Mouse (Mus musculus): ENCODE results near the gene Oat. TPM values are rescaled to one million over a fixed set of nuclear protein-coding genes. Genes with fewer than 3 reads are reported as not detected.

Gene Oat
- polyA plus RNA-seq, 1 experiment = 29.7 TPM

GRCm38 (mm10) chr7:132581441-132581840, 5.2 kb upstream of the Oat start:
- no peak overlapping the region for H3K27ac ChIP-seq (ENCODE audit: control insufficient read depth, insufficient read depth, low read depth, low read length, poor library complexity)
- no peaks in the 10 kb centered on the region; the same call in 1 of the 2 replicates for H3K4me1 ChIP-seq (ENCODE audit: control insufficient read depth, insufficient read depth, low read length)
- 89% methylated on average over 2 of the region's 2 CpGs for WGBS
- TF ChIP-seq POLR2A (IDR thresholded peaks at IDR 0.05; ENCODE audit: borderline replicate concordance, control insufficient read depth, low read depth, low read length) (no peak), CTCF (IDR thresholded peaks at IDR 0.05; ENCODE audit: control insufficient read depth, insufficient read depth, low read length) (no peak)
- H3K4me3 ChIP-seq (replicated peaks; ENCODE audit: control insufficient read depth, low read depth, low read length) = no peak overlapping the region

GRCm38 (mm10) chr7:132580511-132580910, 4.3 kb upstream of the Oat start:
- no peak overlapping the region for H3K4me3 ChIP-seq (replicated peaks; ENCODE audit: control insufficient read depth, low read depth, low read length)
- no peak for TF ChIP-seq POLR2A (IDR thresholded peaks at IDR 0.05; ENCODE audit: borderline replicate concordance, control insufficient read depth, low read depth, low read length)
- no peak for TF ChIP-seq CTCF (IDR thresholded peaks at IDR 0.05; ENCODE audit: control insufficient read depth, insufficient read depth, low read length)
- no peaks in the 10 kb centered on the region; the same call in 1 of the 2 replicates for H3K4me1 ChIP-seq (ENCODE audit: control insufficient read depth, insufficient read depth, low read length)
- WGBS = 82% methylated on average over 6 of the region's 6 CpGs
- H3K27ac ChIP-seq (ENCODE audit: control insufficient read depth, insufficient read depth, low read depth, low read length, poor library complexity) = no peak overlapping the region

- no peak overlapping the region for H3K4me3 ChIP-seq (replicated peaks; ENCODE audit: control insufficient read depth, low read depth, low read length)
- H3K27ac ChIP-seq (ENCODE audit: control insufficient read depth, insufficient read depth, low read depth, low read length, poor library complexity) = no peak overlapping the region
- no peaks in the 10 kb centered on the region; the same call in 1 of the 2 replicates for H3K4me1 ChIP-seq (ENCODE audit: control insufficient read depth, insufficient read depth, low read length)
- TF ChIP-seq POLR2A (IDR thresholded peaks at IDR 0.05; ENCODE audit: borderline replicate concordance, control insufficient read depth, low read depth, low read length) = no peak
- TF ChIP-seq CTCF (IDR thresholded peaks at IDR 0.05; ENCODE audit: control insufficient read depth, insufficient read depth, low read length) = no peak
- WGBS = 57% methylated on average over 4 of the region's 4 CpGs
Observed at GRCm38 (mm10) chr7:132576891-132577290, 693 bp upstream of the Oat start.

GRCm38 (mm10) chr7:132575623-132576022, 575 bp downstream of the Oat start:
- peak overlapping the region; percentile 97 for H3K4me3 ChIP-seq (replicated peaks; ENCODE audit: control insufficient read depth, low read depth, low read length)
- no peak for TF ChIP-seq POLR2A (IDR thresholded peaks at IDR 0.05; ENCODE audit: borderline replicate concordance, control insufficient read depth, low read depth, low read length)
- TF ChIP-seq CTCF (IDR thresholded peaks at IDR 0.05; ENCODE audit: control insufficient read depth, insufficient read depth, low read length) = peak; percentile 85
- 1% methylated on average over 13 of the region's 13 CpGs for WGBS
- H3K4me1 ChIP-seq (ENCODE audit: control insufficient read depth, insufficient read depth, low read length) = no peaks in the 10 kb centered on the region; the same call in 1 of the 2 replicates
- H3K27ac ChIP-seq (ENCODE audit: control insufficient read depth, insufficient read depth, low read depth, low read length, poor library complexity) = no peak overlapping the region; the same call in 1 of the 2 replicates

DNA sequence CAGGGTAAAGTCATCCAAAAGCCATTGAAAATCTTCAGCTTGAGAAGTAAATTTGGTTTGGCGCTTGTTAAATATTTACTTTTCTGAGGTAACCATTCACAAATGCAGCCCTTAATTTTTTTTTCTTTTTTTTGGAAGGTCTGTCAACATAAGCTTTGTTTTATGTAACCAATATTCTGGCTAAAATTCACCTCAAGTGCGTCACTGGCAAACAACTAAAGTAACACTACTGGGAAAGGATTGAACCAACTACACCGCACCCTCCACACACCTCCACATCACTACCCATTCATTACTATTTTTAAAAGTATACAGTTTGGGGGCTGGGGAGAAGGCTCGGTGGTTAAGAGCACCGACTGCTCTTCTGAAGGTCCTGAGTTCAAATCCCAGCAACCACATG, 1.6 kb downstream of the Oat start:
- 89% methylated on average over 5 of the region's 5 CpGs for WGBS
- no peak overlapping the region for H3K4me3 ChIP-seq (replicated peaks; ENCODE audit: control insufficient read depth, low read depth, low read length)
- no peaks in the 10 kb centered on the region; the same call in 1 of the 2 replicates for H3K4me1 ChIP-seq (ENCODE audit: control insufficient read depth, insufficient read depth, low read length)
- H3K27ac ChIP-seq (ENCODE audit: control insufficient read depth, insufficient read depth, low read depth, low read length, poor library complexity) = no peak overlapping the region
- no peak for TF ChIP-seq POLR2A (IDR thresholded peaks at IDR 0.05; ENCODE audit: borderline replicate concordance, control insufficient read depth, low read depth, low read length)
- no peak for TF ChIP-seq CTCF (IDR thresholded peaks at IDR 0.05; ENCODE audit: control insufficient read depth, insufficient read depth, low read length)

GRCm38 (mm10) chr7:132573205-132573604, 3.0 kb downstream of the Oat start:
- Histone ChIP-seq H3K4me1 (ENCODE audit: control insufficient read depth, insufficient read depth, low read length) (no peaks in the 10 kb centered on the region; the same call in 1 of the 2 replicates), H3K27ac (ENCODE audit: control insufficient read depth, insufficient read depth, low read depth, low read length, poor library complexity) (no peak overlapping the region), H3K4me3 (replicated peaks; ENCODE audit: control insufficient read depth, low read depth, low read length) (no peak overlapping the region)
- TF ChIP-seq CTCF (IDR thresholded peaks at IDR 0.05; ENCODE audit: control insufficient read depth, insufficient read depth, low read length) (no peak), POLR2A (IDR thresholded peaks at IDR 0.05; ENCODE audit: borderline replicate concordance, control insufficient read depth, low read depth, low read length) (no peak)
- WGBS = 76% methylated on average over 6 of the region's 6 CpGs

GRCm38 (mm10) chr7:132572738-132573137, 3.5 kb downstream of the Oat start:
- WGBS = 60% methylated on average over 3 of the region's 3 CpGs
- Histone ChIP-seq H3K27ac (ENCODE audit: control insufficient read depth, insufficient read depth, low read depth, low read length, poor library complexity) (no peak overlapping the region), H3K4me1 (ENCODE audit: control insufficient read depth, insufficient read depth, low read length) (no peaks in the 10 kb centered on the region; the same call in 1 of the 2 replicates), H3K4me3 (replicated peaks; ENCODE audit: control insufficient read depth, low read depth, low read length) (no peak overlapping the region)
- no peak for TF ChIP-seq CTCF (IDR thresholded peaks at IDR 0.05; ENCODE audit: control insufficient read depth, insufficient read depth, low read length)
- TF ChIP-seq POLR2A (IDR thresholded peaks at IDR 0.05; ENCODE audit: borderline replicate concordance, control insufficient read depth, low read depth, low read length) = no peak

- no peak for TF ChIP-seq POLR2A (IDR thresholded peaks at IDR 0.05; ENCODE audit: borderline replicate concordance, control insufficient read depth, low read depth, low read length)
- no peak for TF ChIP-seq CTCF (IDR thresholded peaks at IDR 0.05; ENCODE audit: control insufficient read depth, insufficient read depth, low read length)
- H3K4me3 ChIP-seq (replicated peaks; ENCODE audit: control insufficient read depth, low read depth, low read length) = no peak overlapping the region
- no peak overlapping the region for H3K27ac ChIP-seq (ENCODE audit: control insufficient read depth, insufficient read depth, low read depth, low read length, poor library complexity)
- 87% methylated on average over 8 of the region's 8 CpGs for WGBS
- no peaks in the 10 kb centered on the region for H3K4me1 ChIP-seq (ENCODE audit: control insufficient read depth, insufficient read depth, low read length)
Observed at GRCm38 (mm10) chr7:132571481-132571880, 4.7 kb downstream of the Oat start.

- H3K4me1 ChIP-seq (ENCODE audit: control insufficient read depth, insufficient read depth, low read length) = no peaks in the 10 kb centered on the region
- WGBS = 69% methylated on average over 5 of the region's 5 CpGs
- TF ChIP-seq POLR2A (IDR thresholded peaks at IDR 0.05; ENCODE audit: borderline replicate concordance, control insufficient read depth, low read depth, low read length) (no peak), CTCF (IDR thresholded peaks at IDR 0.05; ENCODE audit: control insufficient read depth, insufficient read depth, low read length) (no peak)
- no peak overlapping the region for H3K27ac ChIP-seq (ENCODE audit: control insufficient read depth, insufficient read depth, low read depth, low read length, poor library complexity)
- H3K4me3 ChIP-seq (replicated peaks; ENCODE audit: control insufficient read depth, low read depth, low read length) = no peak overlapping the region
Observed at GRCm38 (mm10) chr7:132570071-132570470, 6.1 kb downstream of the Oat start.

All from bone marrow, adult 2 months (tissue).